Mouse (Mus musculus): ENCODE data around the gene Ankrd44. TPM values are rescaled to one million over a fixed set of nuclear protein-coding genes. Genes with fewer than 3 reads are reported as not detected.

Ankrd44 gene
- polyA plus RNA-seq, 1 experiment = 0.55 TPM

- no peak for TF ChIP-seq GATA1 (IDR thresholded peaks at IDR 0.05; ENCODE audit: borderline replicate concordance, low read length)
- TF ChIP-seq FLI1 (IDR thresholded peaks at IDR 0.05; ENCODE audit: low read length) = no peak
- no peaks in the 10 kb centered on the region for H3K36me3 ChIP-seq (replicated peaks; ENCODE audit: low read length)
- H3K9me3 ChIP-seq = no peaks in the 10 kb centered on the region
These were observed 118.4 kb downstream of the Ankrd44 start for GRCm38 (mm10) chr1:54807832-54808231.

GRCm38 (mm10) chr1:54806116-54806850 is 119.9 kb downstream of the Ankrd44 start:
- Histone ChIP-seq H3K27me3 (replicated peaks) (peaks cover 2% of the 10 kb centered on the region), H3K9me3 (no peaks in the 10 kb centered on the region), H3K4me1 (peaks cover 14% of the 10 kb centered on the region), H3K4me3 (replicated peaks) (no peak overlapping the region), H3K36me3 (replicated peaks; ENCODE audit: low read length) (no peaks in the 10 kb centered on the region)
- no peak for TF ChIP-seq GATA1 (IDR thresholded peaks at IDR 0.05; ENCODE audit: borderline replicate concordance, low read length)
- no peak for TF ChIP-seq FLI1 (IDR thresholded peaks at IDR 0.05; ENCODE audit: low read length)

More at GRCm38 (mm10) chr1:54807832-54808231, 118.4 kb downstream of the Ankrd44 start:
- peaks cover 2% of the 10 kb centered on the region for H3K27me3 ChIP-seq (replicated peaks)
- peaks cover 14% of the 10 kb centered on the region for H3K4me1 ChIP-seq
- H3K4me3 ChIP-seq (replicated peaks) = no peak overlapping the region

DNA sequence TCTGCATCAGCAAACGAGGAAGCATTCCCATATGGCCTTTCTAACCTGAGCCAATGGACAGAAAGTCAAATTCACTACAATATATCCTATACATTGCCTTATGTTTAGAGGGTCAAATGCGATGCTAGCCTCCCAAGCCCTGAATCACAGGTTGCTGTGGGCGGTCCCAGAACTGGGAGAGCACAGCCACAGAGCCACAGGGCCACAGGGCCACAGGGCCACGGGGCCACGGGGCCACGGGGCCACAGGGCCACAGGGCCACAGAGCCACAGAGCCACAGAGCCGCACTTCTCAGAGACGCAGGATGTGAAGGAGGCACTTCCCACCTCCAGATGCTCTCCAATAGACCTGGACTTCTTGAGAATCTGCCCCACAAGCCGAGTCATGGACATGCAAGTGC is 121.8 kb downstream of the Ankrd44 start:
- Histone ChIP-seq H3K36me3 (replicated peaks; ENCODE audit: low read length) (no peaks in the 10 kb centered on the region), H3K27me3 (replicated peaks) (peaks cover 2% of the 10 kb centered on the region)
- TF ChIP-seq GATA1 (IDR thresholded peaks at IDR 0.05; ENCODE audit: borderline replicate concordance, low read length) (no peak), FLI1 (IDR thresholded peaks at IDR 0.05; ENCODE audit: low read length) (no peak)

GRCm38 (mm10) chr1:54802703-54803102 is 123.5 kb downstream of the Ankrd44 start:
- no peak for TF ChIP-seq FLI1 (IDR thresholded peaks at IDR 0.05; ENCODE audit: low read length)
- TF ChIP-seq GATA1 (IDR thresholded peaks at IDR 0.05; ENCODE audit: borderline replicate concordance, low read length) = no peak
- H3K4me3 ChIP-seq (replicated peaks) = no peak overlapping the region
- H3K27me3 ChIP-seq (replicated peaks) = no peaks in the 10 kb centered on the region
- H3K9me3 ChIP-seq = no peaks in the 10 kb centered on the region
- H3K36me3 ChIP-seq (replicated peaks; ENCODE audit: low read length) = no peaks in the 10 kb centered on the region
- peaks cover 16% of the 10 kb centered on the region for H3K4me1 ChIP-seq

More for the DNA sequence above, 121.8 kb downstream of the Ankrd44 start:
- Histone ChIP-seq H3K4me1 (peaks cover 7% of the 10 kb centered on the region), H3K4me3 (replicated peaks) (no peak overlapping the region), H3K9me3 (no peaks in the 10 kb centered on the region)

- Histone ChIP-seq H3K4me3 (replicated peaks) (no peak overlapping the region), H3K36me3 (replicated peaks; ENCODE audit: low read length) (peaks cover 2% of the 10 kb centered on the region), H3K9me3 (no peaks in the 10 kb centered on the region), H3K4me1 (peaks cover 22% of the 10 kb centered on the region), H3K27me3 (replicated peaks) (no peaks in the 10 kb centered on the region)
- no peak for TF ChIP-seq GATA1 (IDR thresholded peaks at IDR 0.05; ENCODE audit: borderline replicate concordance, low read length)
- TF ChIP-seq FLI1 (IDR thresholded peaks at IDR 0.05; ENCODE audit: low read length) = no peak
These were observed 124.9 kb downstream of the Ankrd44 start for GRCm38 (mm10) chr1:54801256-54801655.

DNA sequence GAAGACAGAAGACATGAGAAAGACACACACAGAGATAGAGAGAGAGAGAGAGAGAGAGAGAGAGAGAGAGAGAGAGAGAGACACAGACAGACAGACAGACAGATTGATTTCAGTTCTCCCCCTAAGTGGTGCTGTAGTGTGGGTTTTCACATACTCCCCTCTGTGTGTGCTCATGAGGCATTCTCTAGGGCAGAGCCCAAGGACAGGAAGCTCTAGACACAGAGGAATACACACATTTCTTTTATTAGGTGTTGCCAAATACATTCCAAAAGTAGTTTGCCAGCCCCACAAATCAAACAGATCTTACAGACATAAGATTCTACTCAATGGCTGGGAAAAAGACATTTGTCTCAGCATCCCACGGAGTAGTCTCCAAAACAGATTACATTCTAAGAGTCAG is 126.8 kb downstream of the Ankrd44 start:
- Histone ChIP-seq H3K36me3 (replicated peaks; ENCODE audit: low read length) (peaks cover 3% of the 10 kb centered on the region), H3K9me3 (no peaks in the 10 kb centered on the region), H3K4me3 (replicated peaks) (no peak overlapping the region), H3K4me1 (peaks cover 22% of the 10 kb centered on the region), H3K27me3 (replicated peaks) (no peaks in the 10 kb centered on the region)
- TF ChIP-seq GATA1 (IDR thresholded peaks at IDR 0.05; ENCODE audit: borderline replicate concordance, low read length) (no peak), FLI1 (IDR thresholded peaks at IDR 0.05; ENCODE audit: low read length) (no peak)

- H3K27me3 ChIP-seq (replicated peaks) = no peaks in the 10 kb centered on the region
- peaks cover 22% of the 10 kb centered on the region for H3K4me1 ChIP-seq
- no peak overlapping the region for H3K4me3 ChIP-seq (replicated peaks)
- TF ChIP-seq FLI1 (IDR thresholded peaks at IDR 0.05; ENCODE audit: low read length) = no peak
- no peak for TF ChIP-seq GATA1 (IDR thresholded peaks at IDR 0.05; ENCODE audit: borderline replicate concordance, low read length)
- H3K9me3 ChIP-seq = no peaks in the 10 kb centered on the region
- H3K36me3 ChIP-seq (replicated peaks; ENCODE audit: low read length) = peaks cover 3% of the 10 kb centered on the region
These were observed 127.8 kb downstream of the Ankrd44 start for GRCm38 (mm10) chr1:54798415-54798814.

DNA sequence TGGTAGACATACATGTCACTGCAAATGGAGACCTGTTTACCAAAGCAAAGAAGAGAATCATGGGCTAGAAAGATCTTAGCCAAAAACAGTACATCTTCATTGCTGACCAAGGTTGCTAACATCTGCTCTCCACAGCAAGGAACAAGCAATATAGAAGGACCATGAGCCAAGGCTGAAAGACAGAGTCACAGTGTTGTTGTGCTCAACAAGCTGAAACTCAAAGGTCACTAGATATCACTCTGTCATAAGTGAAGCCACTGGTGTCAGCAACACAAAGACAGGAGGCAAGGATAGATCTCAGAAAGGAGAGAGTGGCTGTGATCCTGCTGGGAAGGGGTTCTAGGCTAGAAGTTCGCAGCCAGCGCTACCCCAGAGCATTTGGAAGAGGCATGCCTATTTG is 131.5 kb downstream of the Ankrd44 start:
- TF ChIP-seq GATA1 (IDR thresholded peaks at IDR 0.05; ENCODE audit: borderline replicate concordance, low read length) (no peak), FLI1 (IDR thresholded peaks at IDR 0.05; ENCODE audit: low read length) (no peak)
- Histone ChIP-seq H3K4me1 (peaks cover 31% of the 10 kb centered on the region), H3K27me3 (replicated peaks) (no peaks in the 10 kb centered on the region), H3K9me3 (no peaks in the 10 kb centered on the region), H3K4me3 (replicated peaks) (no peak overlapping the region), H3K36me3 (replicated peaks; ENCODE audit: low read length) (peaks cover 8% of the 10 kb centered on the region)

- Histone ChIP-seq H3K27me3 (replicated peaks) (no peaks in the 10 kb centered on the region), H3K9me3 (no peaks in the 10 kb centered on the region), H3K4me1 (peaks cover 36% of the 10 kb centered on the region), H3K4me3 (replicated peaks) (no peak overlapping the region), H3K36me3 (replicated peaks; ENCODE audit: low read length) (peaks cover 8% of the 10 kb centered on the region)
- TF ChIP-seq FLI1 (IDR thresholded peaks at IDR 0.05; ENCODE audit: low read length) (no peak), GATA1 (IDR thresholded peaks at IDR 0.05; ENCODE audit: borderline replicate concordance, low read length) (no peak)
These were observed 134.8 kb downstream of the Ankrd44 start for GRCm38 (mm10) chr1:54791406-54791805.

DNA sequence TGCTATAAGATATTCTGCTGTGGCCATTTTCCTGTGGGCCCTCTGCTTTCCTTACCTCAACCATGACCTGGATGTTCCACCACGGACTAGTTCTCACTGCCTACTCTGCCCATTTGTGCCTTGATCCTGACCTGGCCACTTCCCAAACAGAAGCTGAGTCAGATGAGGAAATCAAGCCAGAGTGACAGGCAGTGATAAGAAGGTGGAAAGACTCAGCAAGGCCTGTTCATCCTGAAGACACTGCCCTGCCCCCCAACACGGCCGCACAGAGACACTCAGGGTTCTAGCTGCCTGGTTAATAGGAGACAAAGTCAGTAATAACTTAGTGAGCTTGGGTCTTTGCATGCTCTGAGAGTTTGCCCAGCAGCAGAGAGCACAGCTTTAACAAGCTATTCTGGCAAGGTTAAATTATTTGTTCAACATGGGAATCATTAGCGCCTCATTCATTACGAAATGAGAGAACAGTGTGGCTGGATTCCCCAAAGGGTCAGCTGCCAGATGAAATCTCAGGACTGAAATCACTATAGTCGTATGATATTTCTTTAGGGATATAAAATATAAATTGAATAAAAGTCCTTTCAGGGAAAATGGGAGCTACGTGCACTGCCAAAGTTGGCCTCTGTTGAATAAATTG is 136.7 kb downstream of the Ankrd44 start:
- Histone ChIP-seq H3K4me1 (peaks cover 40% of the 10 kb centered on the region), H3K9me3 (no peaks in the 10 kb centered on the region), H3K27me3 (replicated peaks) (no peaks in the 10 kb centered on the region), H3K4me3 (replicated peaks) (peak overlapping the region; percentile 54), H3K36me3 (replicated peaks; ENCODE audit: low read length) (peaks cover 6% of the 10 kb centered on the region)
- no peak for TF ChIP-seq FLI1 (IDR thresholded peaks at IDR 0.05; ENCODE audit: low read length)
- TF ChIP-seq GATA1 (IDR thresholded peaks at IDR 0.05; ENCODE audit: borderline replicate concordance, low read length) = no peak

All from megakaryocyte, embryonic 14.5 days (primary cell).